Mouse (Mus musculus): Measurements from ENCODE around the gene Ipo5. TPM values are rescaled to one million over a fixed set of nuclear protein-coding genes. Genes with fewer than 3 reads are reported as not detected.

Gene Ipo5
- total and polyA plus RNA-seq, 3 experiments = 167 to 259 (median 252) TPM

DNA sequence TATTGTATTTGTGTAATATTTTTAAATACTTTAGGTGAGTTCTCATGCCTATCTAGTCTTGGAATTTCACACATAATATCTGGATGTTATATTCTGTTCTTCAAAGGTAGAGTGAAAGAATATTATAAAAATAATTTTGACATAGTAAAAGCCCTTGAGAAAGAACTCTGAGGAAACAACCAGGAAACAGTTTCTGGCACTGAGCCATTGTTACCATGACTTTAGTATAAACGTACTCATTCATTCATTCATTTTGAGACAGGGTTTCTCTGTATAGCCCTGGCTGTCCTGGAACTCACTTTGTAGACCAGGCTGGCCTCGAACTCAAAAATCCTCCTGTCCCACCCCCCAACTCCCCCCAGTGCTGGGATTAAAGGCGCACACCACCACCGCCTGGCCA is 20.2 kb downstream of the Ipo5 start:
- H3K79me2 ChIP-seq (replicated peaks; ENCODE audit: control insufficient read depth, extremely low read depth, insufficient read depth, poor library complexity, severe bottlenecking) = no peaks in the 10 kb centered on the region
- no peak for TF ChIP-seq MAX (IDR thresholded peaks at IDR 0.05; ENCODE audit: low read length)
- no peak for TF ChIP-seq MEF2A (IDR thresholded peaks at IDR 0.05; ENCODE audit: borderline replicate concordance, low read depth, low read length)
- no peak for TF ChIP-seq USF1 (IDR thresholded peaks at IDR 0.05; ENCODE audit: low read depth, low read length)
- no peak for TF ChIP-seq RAD21 (IDR thresholded peaks at IDR 0.05; ENCODE audit: low read depth, low read length)
- TF ChIP-seq JUND (conservative IDR thresholded peaks at IDR 0.05; ENCODE audit: low read depth, low read length) = no peak
- TF ChIP-seq MXI1 (IDR thresholded peaks at IDR 0.05; ENCODE audit: low read depth, low read length) = no peak
- no peak for TF ChIP-seq UBTF (IDR thresholded peaks at IDR 0.05; ENCODE audit: low read depth, low read length)
- no peak for TF ChIP-seq SMC3 (IDR thresholded peaks at IDR 0.05; ENCODE audit: low read depth, low read length)
- in situ Hi-C loops (cut with MboI; ENCODE audit: low pct_ligation_motif_present, low pct_unique_long_range_greater_than_20kb, low sequenced_read_pairs) (no loop called here), dilution Hi-C loops (cut with MboI; ENCODE audit: extremely low pct_ligation_motif_present, extremely low pct_unique_long_range_greater_than_20kb, low sequenced_read_pairs) (no loop called here)
- H3K4me1 ChIP-seq (ENCODE audit: control insufficient read depth in 1 of 2, insufficient read depth in 2 of 2) = no peaks in the 10 kb centered on the region
- no peak for DNase-seq (ENCODE audit: extremely low read depth)
- no peak overlapping the region for H3K4me3 ChIP-seq (replicated peaks in 1 of 3; ENCODE audit: low read depth in 2 of 3, low read length in 2 of 3, poor library complexity in 1 of 3)
- no peaks in the 10 kb centered on the region for H3K27me3 ChIP-seq (replicated peaks)
- no peak overlapping the region for H3K9ac ChIP-seq (ENCODE audit: insufficient read depth, low read depth)
- H3K27ac ChIP-seq (ENCODE audit: insufficient read depth, low read depth) = no peak overlapping the region
- H3K9me3 ChIP-seq (replicated peaks; ENCODE audit: low read length) = no peaks in the 10 kb centered on the region
- peaks cover 74 to 96% of the 10 kb centered on the region in 2 experiments for H3K36me3 ChIP-seq (replicated peaks in 1 of 2; ENCODE audit: control insufficient read depth in 1 of 2, insufficient read depth in 1 of 2, low read length in 1 of 2)
- no peak overlapping the region for H3K4me2 ChIP-seq (ENCODE audit: insufficient read depth, low read depth, poor library complexity, severe bottlenecking)

DNA sequence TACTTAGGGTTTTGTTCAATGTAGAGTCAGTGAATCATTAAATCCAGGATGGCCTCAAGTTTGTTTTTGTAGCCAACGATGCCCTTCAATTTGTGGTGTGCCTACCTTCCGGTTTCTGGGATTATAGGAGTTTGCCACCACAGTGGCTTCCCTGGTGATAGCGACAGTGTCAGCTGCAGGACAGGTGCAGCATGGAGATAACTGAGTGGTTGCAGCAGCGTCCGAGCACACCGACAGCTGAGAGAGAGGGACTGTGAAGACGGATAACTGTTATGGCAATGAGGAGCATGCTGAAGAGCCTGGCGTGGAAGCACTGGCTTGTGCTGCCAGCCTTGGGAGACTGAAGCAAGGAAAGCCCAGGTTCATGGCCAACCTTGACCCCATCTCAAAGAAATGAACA is 22.6 kb downstream of the Ipo5 start:
- Histone ChIP-seq H3K79me2 (replicated peaks; ENCODE audit: control insufficient read depth, extremely low read depth, insufficient read depth, poor library complexity, severe bottlenecking) (no peaks in the 10 kb centered on the region), H3K4me2 (ENCODE audit: insufficient read depth, low read depth, poor library complexity, severe bottlenecking) (no peak overlapping the region), H3K4me3 (replicated peaks in 1 of 3; ENCODE audit: low read depth in 2 of 3, low read length in 2 of 3, poor library complexity in 1 of 3) (no peak overlapping the region), H3K27ac (ENCODE audit: insufficient read depth, low read depth) (no peak overlapping the region), H3K4me1 (ENCODE audit: control insufficient read depth in 1 of 2, insufficient read depth in 2 of 2) (no peaks in the 10 kb centered on the region), H3K9ac (ENCODE audit: insufficient read depth, low read depth) (no peak overlapping the region), H3K36me3 (replicated peaks in 1 of 2; ENCODE audit: control insufficient read depth in 1 of 2, insufficient read depth in 1 of 2, low read length in 1 of 2) (peaks cover 75 to 98% of the 10 kb centered on the region in 2 experiments), H3K9me3 (replicated peaks; ENCODE audit: low read length) (no peaks in the 10 kb centered on the region), H3K27me3 (replicated peaks) (no peaks in the 10 kb centered on the region)
- TF ChIP-seq PAX5 (IDR thresholded peaks at IDR 0.05; ENCODE audit: low read length) = no peak
- no peak for TF ChIP-seq MAX (IDR thresholded peaks at IDR 0.05; ENCODE audit: low read length)
- no peak for TF ChIP-seq SMC3 (IDR thresholded peaks at IDR 0.05; ENCODE audit: low read depth, low read length)
- TF ChIP-seq ETS1 (conservative IDR thresholded peaks at IDR 0.05; ENCODE audit: low read depth, low read length) = no peak
- TF ChIP-seq BHLHE40 (IDR thresholded peaks at IDR 0.05; ENCODE audit: low read depth, low read length) = no peak
- TF ChIP-seq RCOR1 (conservative IDR thresholded peaks at IDR 0.05; ENCODE audit: low read depth, low read length) = no peak
- no peak for TF ChIP-seq NRF1 (IDR thresholded peaks at IDR 0.05; ENCODE audit: low read depth, low read length)
- no peak for TF ChIP-seq POLR2AphosphoS2 (IDR thresholded peaks at IDR 0.05; ENCODE audit: low read depth, low read length)
- no peak for TF ChIP-seq EP300 (IDR thresholded peaks at IDR 0.05; ENCODE audit: low read length)
- no peak for TF ChIP-seq KAT2A (IDR thresholded peaks at IDR 0.05; ENCODE audit: insufficient replicate concordance, low read length)
- no peak for TF ChIP-seq UBTF (IDR thresholded peaks at IDR 0.05; ENCODE audit: low read depth, low read length)
- TF ChIP-seq TBP (conservative IDR thresholded peaks at IDR 0.05; ENCODE audit: low read depth, low read length) = no peak
- no peak for TF ChIP-seq USF2 (conservative IDR thresholded peaks at IDR 0.05; ENCODE audit: low read depth, low read length)
- no peak for TF ChIP-seq CTCF (conservative IDR thresholded peaks at IDR 0.05 in 1 of 2, IDR thresholded peaks at IDR 0.05 in 1 of 2; ENCODE audit: low read depth in 2 of 2, low read length in 2 of 2)
- no peak for TF ChIP-seq ZKSCAN1 (IDR thresholded peaks at IDR 0.05; ENCODE audit: borderline replicate concordance, low read depth, low read length)
- TF ChIP-seq JUND (conservative IDR thresholded peaks at IDR 0.05; ENCODE audit: low read depth, low read length) = no peak
- TF ChIP-seq ELF1 (IDR thresholded peaks at IDR 0.05; ENCODE audit: low read depth, low read length) = no peak
- in situ Hi-C loops (cut with MboI; ENCODE audit: low pct_ligation_motif_present, low pct_unique_long_range_greater_than_20kb, low sequenced_read_pairs) = no loop called here
- DNase-seq (ENCODE audit: extremely low read depth) = no peak
- dilution Hi-C loops (cut with MboI; ENCODE audit: extremely low pct_ligation_motif_present, extremely low pct_unique_long_range_greater_than_20kb, low sequenced_read_pairs) = no loop called here
